Mouse (Mus musculus): ENCODE results near the gene Nek3. TPM values are rescaled to one million over a fixed set of nuclear protein-coding genes. Genes with fewer than 3 reads are reported as not detected.

Nek3 gene
- total and polyA plus RNA-seq, 2 experiments from 2014 or later: 1.2 to 2.7 TPM

DNA sequence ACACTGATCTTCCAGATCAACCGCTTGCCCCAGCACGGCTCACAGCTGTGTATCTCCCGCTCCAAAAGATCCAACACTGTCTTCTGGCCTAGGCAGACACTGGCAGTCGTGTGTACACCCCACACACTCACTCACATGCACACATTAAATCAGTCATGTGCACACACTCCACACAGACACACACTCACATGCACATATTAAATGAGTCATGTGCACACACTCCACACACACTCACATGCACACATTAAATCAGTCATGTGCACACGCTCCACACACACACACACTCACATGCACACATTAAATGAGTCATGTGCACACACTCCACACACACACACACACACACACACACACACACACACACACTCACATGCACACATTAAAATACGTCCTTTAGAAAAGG is 31.7 kb upstream of the Nek3 start:
- H3K27ac ChIP-seq (ENCODE audit: low read depth): no peak overlapping the region
- no peak for DNase-seq (ENCODE audit: low spot score)
- no peak for ATAC-seq (ENCODE audit: insufficient read depth, low read depth)
- TF ChIP-seq CTCF (IDR thresholded peaks at IDR 0.05; ENCODE audit: low read depth) (no peak), EP300 (IDR thresholded peaks at IDR 0.05; ENCODE audit: low read depth) (no peak)
- H3K4me1 ChIP-seq (ENCODE audit: control insufficient read depth, insufficient read depth): peaks cover 5% of the 10 kb centered on the region; the same call in 1 of the 2 replicates
- no peak overlapping the region for H3K4me2 ChIP-seq (ENCODE audit: low read depth, low read length)
- no peak overlapping the region for H3K4me3 ChIP-seq (ENCODE audit: low read depth, low read length)
- H3K9ac ChIP-seq (replicated peaks; ENCODE audit: low read depth, low read length): no peak overlapping the region
- H3K36me3 ChIP-seq (replicated peaks; ENCODE audit: control insufficient read depth, insufficient read depth, low read length): peaks cover 35% of the 10 kb centered on the region
- H3K9me3 ChIP-seq (replicated peaks; ENCODE audit: control insufficient read depth, low read length): no peaks in the 10 kb centered on the region
- H3K27me3 ChIP-seq (ENCODE audit: control insufficient read depth, insufficient read depth, low read length): no peaks in the 10 kb centered on the region
- 91% methylated on average over 6 of the region's 6 CpGs for WGBS

DNA sequence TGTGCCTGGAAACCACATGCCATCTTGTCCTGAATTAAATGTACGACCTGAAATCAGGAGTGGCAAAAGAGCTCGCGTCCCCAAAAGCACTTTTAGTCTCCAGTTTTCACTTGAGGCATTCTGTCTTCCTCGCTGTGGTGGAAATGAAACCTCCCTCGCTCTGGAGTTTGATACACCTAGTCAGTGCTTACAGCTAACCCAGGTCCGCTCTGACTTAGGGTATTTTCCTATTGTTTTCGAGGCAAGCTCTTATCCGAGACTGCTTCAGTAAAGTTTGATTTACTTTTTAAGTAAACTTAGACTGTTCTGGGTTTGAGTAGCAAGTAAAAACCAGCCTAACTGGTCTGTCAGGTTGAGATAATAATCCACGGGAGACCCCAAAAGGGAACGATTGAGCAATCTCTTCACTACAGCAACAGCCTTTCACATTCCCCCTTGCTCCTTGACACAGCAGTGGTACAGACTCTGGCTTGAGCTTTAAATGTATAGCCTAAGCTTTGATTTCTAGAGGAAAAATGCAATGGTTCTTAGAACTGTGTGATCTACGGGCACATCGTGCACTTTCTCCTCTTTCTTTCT is 27.3 kb upstream of the Nek3 start:
- Histone ChIP-seq H3K9me3 (replicated peaks; ENCODE audit: control insufficient read depth, low read length) (no peaks in the 10 kb centered on the region), H3K4me1 (ENCODE audit: control insufficient read depth, insufficient read depth) (peaks cover 5% of the 10 kb centered on the region; the same call in 1 of the 2 replicates), H3K27ac (ENCODE audit: low read depth) (peak overlapping the region; percentile 99), H3K36me3 (replicated peaks; ENCODE audit: control insufficient read depth, insufficient read depth, low read length) (0 out of 2 replicates have a peak, but pooled peaks cover 6% of the 10 kb centered on the region), H3K4me3 (ENCODE audit: low read depth, low read length) (peak overlapping the region; percentile 67), H3K27me3 (ENCODE audit: control insufficient read depth, insufficient read depth, low read length) (no peaks in the 10 kb centered on the region), H3K9ac (replicated peaks; ENCODE audit: low read depth, low read length) (peak overlapping the region; percentile 73), H3K4me2 (ENCODE audit: low read depth, low read length) (peak overlapping the region; percentile 62)
- TF ChIP-seq CTCF (IDR thresholded peaks at IDR 0.05; ENCODE audit: low read depth): no peak
- no peak for TF ChIP-seq EP300 (IDR thresholded peaks at IDR 0.05; ENCODE audit: low read depth)
- WGBS: 11% methylated on average over 12 of the region's 12 CpGs
- peak; percentile 25 for DNase-seq (ENCODE audit: low spot score)
- ATAC-seq (ENCODE audit: insufficient read depth, low read depth): no peak

DNA sequence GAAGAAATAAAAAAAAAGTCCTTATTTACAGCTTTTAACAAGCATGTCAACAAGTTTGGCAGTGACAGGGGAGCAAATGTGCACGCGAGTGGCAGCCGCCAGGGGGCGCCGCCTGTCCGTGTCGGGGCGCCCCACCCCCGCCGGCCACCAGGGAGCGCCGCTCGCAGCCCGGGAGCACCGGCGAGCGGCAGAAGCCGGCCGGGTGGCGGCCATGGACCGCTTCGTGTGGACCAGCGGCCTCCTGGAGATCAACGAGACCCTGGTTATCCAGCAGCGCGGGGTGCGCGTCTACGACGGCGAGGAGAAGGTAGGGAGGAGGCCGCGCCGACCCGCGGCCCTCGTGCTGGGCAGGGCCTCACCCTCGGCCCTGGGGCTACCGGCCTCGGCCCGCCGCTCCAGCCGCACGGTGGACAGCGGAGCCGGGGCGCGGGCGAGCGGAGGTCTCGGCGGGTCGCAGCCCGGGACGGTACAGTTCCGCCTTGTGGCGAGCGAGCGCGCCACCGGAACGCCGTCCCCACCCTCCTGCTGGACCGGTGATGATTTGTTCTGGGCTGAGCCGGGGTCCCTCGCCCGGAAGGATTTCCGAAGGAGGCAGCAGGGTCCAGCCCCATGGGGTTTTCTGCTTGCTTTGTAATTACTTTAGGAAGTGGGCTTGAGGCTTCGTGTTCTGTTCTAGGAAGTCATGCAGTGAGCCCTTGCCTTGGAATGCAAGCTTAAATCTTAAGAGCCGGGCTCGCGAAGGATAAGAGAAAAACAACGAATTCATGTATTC is 26.6 kb upstream of the Nek3 start, which contains the start of gene Vps36:
Gene Vps36 (plus strand): TSS at position 150 of the 772 bp plus-strand sequence.
- H3K4me1 ChIP-seq (ENCODE audit: control insufficient read depth, insufficient read depth): peaks cover 5% of the 10 kb centered on the region; the same call in 1 of the 2 replicates
- peak within 1 kb of the TSS; percentile 99 for H3K27ac ChIP-seq (ENCODE audit: low read depth)
- H3K4me2 ChIP-seq (ENCODE audit: low read depth, low read length): peak within 1 kb of the TSS; percentile 62
- H3K9me3 ChIP-seq (replicated peaks; ENCODE audit: control insufficient read depth, low read length): no peaks in the 10 kb centered on the region
- TF ChIP-seq EP300 (IDR thresholded peaks at IDR 0.05; ENCODE audit: low read depth): no peak
- TF ChIP-seq CTCF (IDR thresholded peaks at IDR 0.05; ENCODE audit: low read depth): peak; percentile 80
- H3K9ac ChIP-seq (replicated peaks; ENCODE audit: low read depth, low read length): peak within 1 kb of the TSS; percentile 73
- peak within 1 kb of the TSS; percentile 67 for H3K4me3 ChIP-seq (ENCODE audit: low read depth, low read length)
- DNase-seq (ENCODE audit: low spot score) (peak; percentile 86), ATAC-seq (ENCODE audit: insufficient read depth, low read depth) (peak; percentile 96)
- under 1% methylated on average over 67 of the region's 73 CpGs for WGBS
- H3K27me3 ChIP-seq (ENCODE audit: control insufficient read depth, insufficient read depth, low read length): no peaks in the 10 kb centered on the region
- 0 out of 2 replicates have a peak, but pooled peaks cover 3% of the 10 kb centered on the region for H3K36me3 ChIP-seq (replicated peaks; ENCODE audit: control insufficient read depth, insufficient read depth, low read length)

DNA sequence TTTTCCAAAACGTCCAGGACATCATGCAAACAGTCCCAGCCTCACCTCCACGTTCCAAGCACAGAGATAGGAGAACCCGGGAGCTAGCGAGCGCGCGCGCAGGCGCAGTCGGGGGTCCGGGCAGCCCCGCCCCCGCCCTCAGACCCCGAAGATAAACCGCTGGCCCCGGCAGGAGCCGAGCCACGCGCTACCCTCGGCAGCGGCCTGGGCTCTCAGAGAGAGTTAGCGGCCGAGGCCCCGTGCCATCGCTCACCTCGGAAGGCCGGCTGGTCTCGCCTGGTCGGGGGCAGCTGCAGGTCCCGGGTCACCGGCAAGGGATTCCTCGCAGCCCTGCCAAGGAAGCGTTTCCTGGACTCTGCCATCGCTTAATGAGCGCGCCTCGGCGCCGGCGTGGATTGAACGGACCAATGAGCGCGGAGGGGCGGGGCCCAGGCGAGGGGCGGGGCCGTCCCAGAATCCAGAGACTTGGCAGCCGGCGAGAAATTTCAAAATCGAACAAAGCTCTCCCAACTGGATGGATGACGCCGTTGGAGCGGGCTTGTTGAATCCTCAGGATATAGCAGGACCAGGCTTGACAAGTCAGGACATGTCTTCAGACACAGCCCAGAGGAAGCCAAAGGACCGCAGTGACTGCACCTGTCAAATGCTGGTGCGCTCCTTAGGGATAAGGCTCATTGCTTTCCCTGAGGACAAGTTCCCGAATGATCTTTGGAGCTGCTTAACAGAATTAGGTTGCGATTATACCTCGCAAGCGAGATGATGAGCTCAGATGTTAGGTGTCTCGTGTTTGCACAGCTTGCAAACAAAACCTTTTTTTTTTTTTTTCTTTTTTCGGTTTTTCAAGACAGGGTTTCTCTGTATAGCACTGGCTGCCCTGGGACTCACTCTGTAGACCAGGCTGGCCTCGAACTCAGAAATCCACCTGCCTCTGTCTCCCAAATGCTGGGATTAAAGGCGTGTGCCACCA is 19.5 kb upstream of the Nek3 start, which contains the start of gene Ckap2:
Gene Ckap2 (minus strand): TSS at position 389 of the 967 bp plus-strand sequence.
- H3K4me2 ChIP-seq (ENCODE audit: low read depth, low read length): peak within 1 kb of the TSS; percentile 67
- H3K27me3 ChIP-seq (ENCODE audit: control insufficient read depth, insufficient read depth, low read length): no peaks in the 10 kb centered on the region
- no peaks in the 10 kb centered on the region for H3K36me3 ChIP-seq (replicated peaks; ENCODE audit: control insufficient read depth, insufficient read depth, low read length)
- no peaks in the 10 kb centered on the region for H3K9me3 ChIP-seq (replicated peaks; ENCODE audit: control insufficient read depth, low read length)
- peaks cover 5% of the 10 kb centered on the region; the same call in 1 of the 2 replicates for H3K4me1 ChIP-seq (ENCODE audit: control insufficient read depth, insufficient read depth)
- peak; percentile 98 for ATAC-seq (ENCODE audit: insufficient read depth, low read depth)
- TF ChIP-seq EP300 (IDR thresholded peaks at IDR 0.05; ENCODE audit: low read depth) (no peak), CTCF (IDR thresholded peaks at IDR 0.05; ENCODE audit: low read depth) (no peak)
- DNase-seq (ENCODE audit: low spot score): peak; percentile 85
- peak within 1 kb of the TSS; percentile 80 for H3K4me3 ChIP-seq (ENCODE audit: low read depth, low read length)
- WGBS: 3% methylated on average over 63 of the region's 63 CpGs
- H3K27ac ChIP-seq (ENCODE audit: low read depth): peak within 1 kb of the TSS; percentile 76
- H3K9ac ChIP-seq (replicated peaks; ENCODE audit: low read depth, low read length): peak within 1 kb of the TSS; percentile 59

DNA sequence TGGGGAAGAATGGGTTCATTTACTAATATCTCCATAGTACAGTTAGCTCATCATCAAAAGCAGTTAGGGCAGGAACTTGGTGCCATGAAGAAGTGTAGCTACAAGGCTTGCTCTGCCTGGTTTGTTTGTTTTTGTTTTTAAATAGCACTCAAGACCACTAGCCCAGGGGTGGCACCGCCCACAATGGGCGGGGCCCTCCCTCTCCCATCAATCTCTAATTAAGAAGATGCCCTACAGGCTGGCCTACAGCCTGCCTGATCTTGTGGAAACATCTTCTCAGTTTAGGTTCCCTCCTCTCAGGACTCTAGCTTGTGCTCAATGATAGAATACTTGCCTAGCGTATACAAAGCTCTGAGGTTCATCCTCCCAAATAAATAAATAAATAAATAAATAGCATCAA is 18.6 kb upstream of the Nek3 start:
- peak overlapping the region; percentile 76; the same call in 1 of the 2 replicates for H3K27ac ChIP-seq (ENCODE audit: low read depth)
- H3K4me2 ChIP-seq (ENCODE audit: low read depth, low read length): peak overlapping the region; percentile 67
- no peak for TF ChIP-seq EP300 (IDR thresholded peaks at IDR 0.05; ENCODE audit: low read depth)
- TF ChIP-seq CTCF (IDR thresholded peaks at IDR 0.05; ENCODE audit: low read depth): no peak
- peak overlapping the region; percentile 80 for H3K4me3 ChIP-seq (ENCODE audit: low read depth, low read length)
- peak; percentile 37; the same call in 1 of the 2 replicates for ATAC-seq (ENCODE audit: insufficient read depth, low read depth)
- peaks cover 5% of the 10 kb centered on the region; the same call in 1 of the 2 replicates for H3K4me1 ChIP-seq (ENCODE audit: control insufficient read depth, insufficient read depth)
- peak overlapping the region; percentile 59 for H3K9ac ChIP-seq (replicated peaks; ENCODE audit: low read depth, low read length)
- H3K27me3 ChIP-seq (ENCODE audit: control insufficient read depth, insufficient read depth, low read length): no peaks in the 10 kb centered on the region
- no peaks in the 10 kb centered on the region for H3K9me3 ChIP-seq (replicated peaks; ENCODE audit: control insufficient read depth, low read length)
- H3K36me3 ChIP-seq (replicated peaks; ENCODE audit: control insufficient read depth, insufficient read depth, low read length): no peaks in the 10 kb centered on the region
- 1% methylated on average over 3 of the region's 3 CpGs for WGBS
- DNase-seq (ENCODE audit: low spot score): no peak
